Mouse (Mus musculus) cerebellum, adult 2 months (tissue): Measurements from ENCODE around the gene Etl4. TPM values are rescaled to one million over a fixed set of nuclear protein-coding genes. Genes with fewer than 3 reads are reported as not detected.

Source experiments
- DNase-seq, 2 experiments: peaks; one replicate each; pipeline ENCODE4 v3.0.0; 2021
- H3K27ac ChIP-seq: fragments of 200-500 bp; 2 replicates; pipeline ENCODE4 v1.5.1; 2012; ENCODE audit warnings: low read length, control low read depth, inconsistent platforms; ENCODE audit not compliant: insufficient read depth
- H3K27me3 ChIP-seq: fragments of 200-500 bp; 2 replicates; pipeline ENCODE4 v1.6.1; 2012; ENCODE audit warnings: inconsistent platforms, mild to moderate bottlenecking, low read length, moderate library complexity; ENCODE audit not compliant: control insufficient read depth, insufficient read depth
- H3K4me1 ChIP-seq: fragments of 200-500 bp; 2 replicates; pipeline ENCODE4 v1.6.1; 2011; ENCODE audit warnings: low read length; ENCODE audit not compliant: control insufficient read depth, insufficient read depth
- H3K4me3 ChIP-seq: fragments of 200-500 bp; replicated peaks from 2 replicates; pipeline ENCODE3; 2011; ENCODE audit warnings: mild to moderate bottlenecking, low read depth, low read length, control low read depth; ENCODE audit not compliant: insufficient read depth
- CTCF ChIP-seq: fragments of 200-500 bp; IDR thresholded peaks from 2 replicates; pipeline ENCODE4 v1.5.1; 2011; ENCODE audit warnings: low read depth, mild to moderate bottlenecking, control low read depth, low read length, moderate library complexity, borderline replicate concordance; ENCODE audit not compliant: insufficient read depth
- POLR2A ChIP-seq: fragments of 200-500 bp; IDR thresholded peaks from 2 replicates; pipeline ENCODE4 v1.6.1; 2011; ENCODE audit warnings: low read length, control low read depth, borderline replicate concordance; ENCODE audit not compliant: insufficient read depth
- WGBS: fragments of 180-500 bp; shearing (Covaris S2); methylation state at CpG from one replicate; pipeline ENCODE4 v1.1.7; 2018; 5-methylcytosine and 5-hydroxymethylcytosine counted together
- polyA plus RNA-seq: library from polyadenylated mRNA; depleted of rRNA; stranded (reverse); fragments of >200 nt; gene quantifications from 2 replicates; pipeline ENCODE4 v1.2.3, GENCODE M21; 2012

Gene Etl4
- polyA plus RNA-seq, 1 experiment: 40.1 TPM

GRCm38 (mm10) chr2:20084781-20085180 is 175.2 kb downstream of the Etl4 start:
- H3K27me3 ChIP-seq: no peaks in the 10 kb centered on the region

GRCm38 (mm10) chr2:20105456-20105855 is 195.9 kb downstream of the Etl4 start:
- TF ChIP-seq POLR2A (no peak), CTCF (no peak)
- no peak for DNase-seq
- Histone ChIP-seq H3K4me1 (no peaks in the 10 kb centered on the region), H3K4me3 (no peak overlapping the region), H3K27me3 (no peaks in the 10 kb centered on the region), H3K27ac (no peak overlapping the region)
- 26% methylated on average over 1 of the region's 1 CpGs for WGBS

More at GRCm38 (mm10) chr2:20084781-20085180, 175.2 kb downstream of the Etl4 start:
- WGBS: 27% methylated on average over 4 of the region's 4 CpGs
- no peak for DNase-seq
- no peak for TF ChIP-seq POLR2A
- TF ChIP-seq CTCF: no peak
- Histone ChIP-seq H3K4me3 (no peak overlapping the region), H3K4me1 (no peaks in the 10 kb centered on the region), H3K27ac (no peak overlapping the region)

GRCm38 (mm10) chr2:20111703-20112102 is 202.1 kb downstream of the Etl4 start:
- no peak for DNase-seq
- Histone ChIP-seq H3K27me3 (no peaks in the 10 kb centered on the region), H3K4me3 (no peak overlapping the region), H3K4me1 (no peaks in the 10 kb centered on the region), H3K27ac (no peak overlapping the region)
- no peak for TF ChIP-seq CTCF
- no peak for TF ChIP-seq POLR2A

GRCm38 (mm10) chr2:20125914-20126313 is 216.3 kb downstream of the Etl4 start:
- TF ChIP-seq POLR2A (no peak), CTCF (no peak)

GRCm38 (mm10) chr2:20131792-20132191 is 222.2 kb downstream of the Etl4 start:
- DNase-seq: no peak
- no peak for TF ChIP-seq POLR2A
- TF ChIP-seq CTCF: no peak
- Histone ChIP-seq H3K27ac (no peak overlapping the region), H3K4me1 (no peaks in the 10 kb centered on the region), H3K4me3 (no peak overlapping the region), H3K27me3 (no peaks in the 10 kb centered on the region)
- WGBS: 13% methylated on average over 2 of the region's 2 CpGs

More at GRCm38 (mm10) chr2:20125914-20126313, 216.3 kb downstream of the Etl4 start:
- H3K27me3 ChIP-seq: no peaks in the 10 kb centered on the region
- DNase-seq: no peak
- H3K4me3 ChIP-seq: no peak overlapping the region
- H3K27ac ChIP-seq: no peak overlapping the region
- no peaks in the 10 kb centered on the region for H3K4me1 ChIP-seq

DNA sequence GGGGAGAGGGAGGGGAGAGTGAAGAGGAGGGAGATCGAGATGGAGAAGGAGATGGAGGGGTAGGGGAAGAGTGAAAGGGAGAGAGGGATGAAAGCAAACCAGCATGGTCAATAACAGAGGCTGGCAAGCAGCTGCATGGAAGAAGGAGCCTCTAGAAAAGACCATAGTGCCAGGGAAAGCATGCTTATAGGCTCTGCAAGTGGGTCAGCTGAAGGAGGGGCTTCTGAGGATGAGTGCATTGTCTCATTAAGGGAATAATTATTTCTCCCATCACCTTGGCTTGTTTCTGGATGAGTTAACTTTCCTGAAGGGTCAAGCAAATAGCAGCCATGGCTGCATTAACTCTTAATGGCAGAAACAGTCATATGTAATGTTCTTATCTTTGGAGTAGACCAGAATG is 228.8 kb downstream of the Etl4 start:
- Histone ChIP-seq H3K27ac (no peak overlapping the region), H3K4me1 (no peaks in the 10 kb centered on the region), H3K27me3 (no peaks in the 10 kb centered on the region), H3K4me3 (no peak overlapping the region)
- 57% methylated on average over 1 of the region's 1 CpGs for WGBS
- TF ChIP-seq CTCF (no peak), POLR2A (no peak)
- no peak for DNase-seq

- TF ChIP-seq CTCF (no peak), POLR2A (no peak)
- no peak for DNase-seq
- no peaks in the 10 kb centered on the region for H3K4me1 ChIP-seq
- H3K27ac ChIP-seq: no peak overlapping the region
- 51% methylated on average over 4 of the region's 4 CpGs for WGBS
- H3K4me3 ChIP-seq: no peak overlapping the region
- no peaks in the 10 kb centered on the region for H3K27me3 ChIP-seq
These were observed 235.8 kb downstream of the Etl4 start for GRCm38 (mm10) chr2:20145368-20145767.

DNA sequence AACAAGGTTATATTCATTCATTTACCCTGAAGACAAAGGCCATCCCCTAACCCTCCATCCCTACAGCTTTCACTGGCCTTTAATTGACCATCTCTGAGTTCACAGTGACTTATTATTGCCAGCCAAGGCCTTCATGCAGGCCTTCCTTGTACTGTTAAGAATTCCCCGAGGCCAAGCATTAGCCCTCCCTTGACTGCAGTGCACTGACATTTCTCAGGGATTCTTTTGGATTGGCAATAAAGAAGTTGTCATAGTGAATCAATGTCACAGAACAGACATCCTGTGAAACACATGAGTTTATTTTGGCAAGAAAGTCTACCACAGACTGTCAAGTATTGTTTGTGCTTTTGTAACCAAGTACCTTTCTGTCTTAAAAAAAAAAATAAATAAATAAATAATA is 257.5 kb downstream of the Etl4 start:
- Histone ChIP-seq H3K4me3 (no peak overlapping the region), H3K4me1 (no peaks in the 10 kb centered on the region), H3K27ac (no peak overlapping the region), H3K27me3 (no peaks in the 10 kb centered on the region)
- TF ChIP-seq POLR2A (no peak), CTCF (no peak)
- WGBS: 11% methylated on average over 1 of the region's 1 CpGs
- no peak for DNase-seq
